Mouse (Mus musculus) erythroblast, embryonic 14.5 days (primary cell): ENCODE measurements around the gene Lca5l.

ENCODE experiments used
- GATA1 ChIP-seq: IDR thresholded peaks from 2 replicates; pipeline ENCODE4 v1.6.1; 2012; ENCODE audit warnings: low read length, inconsistent platforms, mixed read lengths
- TAL1 ChIP-seq: IDR thresholded peaks from 3 replicates; pipeline ENCODE4 v1.6.1; 2012; ENCODE audit warnings: low read length, inconsistent platforms, mixed read lengths

GRCm38 (mm10) chr16:96229044-96229555 lies 37.0 kb upstream of the Lca5l start:
- TF ChIP-seq GATA1 (no peak), TAL1 (no peak)
